Mouse (Mus musculus) embryonic facial prominence, embryonic 12.5 days (tissue): Measurements from ENCODE around the gene Slc44a5. TPM values are rescaled to one million over a fixed set of nuclear protein-coding genes. Genes with fewer than 3 reads are reported as not detected.
"Not testable (repeated sequence)": the region's sequence is repeated elsewhere in the genome, so short reads cannot be mapped to it uniquely, and the experiment has no call there.

Experiments
- ATAC-seq: fragments of 200-750 bp; cut with Nextera tagmentation; 2 replicates; pipeline ENCODE4 v1.8.0; 2017; ENCODE audit not compliant: insufficient number of reproducible peaks, insufficient read depth, low FRiP score, low TSS enrichment
- H3K27ac ChIP-seq: fragments of 300-500 bp; sonication (generic); 2 replicates; pipeline ENCODE4 v1.5.1; 2016; ENCODE audit warnings: mild to moderate bottlenecking
- H3K27me3 ChIP-seq: fragments of 300-500 bp; sonication (generic); 2 replicates; pipeline ENCODE4 v1.6.1; 2016; ENCODE audit warnings: mild to moderate bottlenecking, moderate library complexity
- H3K36me3 ChIP-seq: fragments of 300-500 bp; sonication (generic); 2 replicates; pipeline ENCODE4 v1.6.1; 2016; ENCODE audit warnings: mild to moderate bottlenecking
- H3K4me1 ChIP-seq: fragments of 300-500 bp; sonication (generic); 2 replicates; pipeline ENCODE4 v1.6.1; 2016
- H3K4me2 ChIP-seq: fragments of 300-500 bp; sonication (generic); replicated peaks from 2 replicates; pipeline ENCODE4 v1.6.1; 2016; ENCODE audit warnings: mild to moderate bottlenecking, moderate library complexity
- H3K4me3 ChIP-seq: fragments of 300-500 bp; sonication (generic); 2 replicates; pipeline ENCODE4 v1.5.1; 2016; ENCODE audit warnings: mild to moderate bottlenecking
- H3K9ac ChIP-seq: fragments of 300-500 bp; sonication (generic); 2 replicates; pipeline ENCODE4 v1.6.1; 2016; ENCODE audit warnings: mild to moderate bottlenecking, moderate library complexity
- H3K9me3 ChIP-seq: fragments of 300-500 bp; sonication (generic); 2 replicates; pipeline ENCODE4 v1.6.1; 2016; ENCODE audit warnings: mild to moderate bottlenecking, moderate library complexity
- WGBS: fragments of 180-500 bp; shearing (Covaris S2); methylation state at CpG from one replicate; pipeline ENCODE4 v1.1.7; 2016; 5-methylcytosine and 5-hydroxymethylcytosine counted together
- polyA plus RNA-seq: library from polyadenylated mRNA; unstranded; fragments of >200 nt; fragmentation: Nextera tagmentation; extraction: Ambion mirVana; gene quantifications from 2 replicates; pipeline ENCODE4 v1.2.1, GENCODE M21; 2016

Slc44a5 gene
- polyA plus RNA-seq, 1 experiment from 2014 or later, result 2.1 TPM

DNA sequence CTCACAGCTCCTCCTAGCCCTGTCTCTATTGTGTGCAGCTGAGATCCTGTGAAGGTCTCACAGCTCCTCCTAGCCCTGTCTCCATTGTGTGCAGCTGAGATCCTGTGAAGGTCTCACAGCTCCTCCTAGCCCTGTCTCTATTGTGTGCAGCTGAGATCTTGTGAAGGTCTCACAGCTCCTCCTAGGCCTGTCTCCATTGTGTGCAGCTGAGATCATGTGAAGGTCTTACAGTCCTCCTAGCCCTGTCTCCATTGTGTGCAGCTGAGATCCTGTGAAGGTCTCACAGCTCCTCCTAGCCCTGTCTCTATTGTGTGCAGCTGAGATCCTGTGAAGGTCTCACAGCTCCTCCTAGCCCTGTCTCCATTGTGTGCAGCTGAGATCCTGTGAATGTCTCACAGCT lies 98.8 kb downstream of the Slc44a5 start:
- not testable (repeated sequence) for ATAC-seq, H3K4me1 ChIP-seq

DNA sequence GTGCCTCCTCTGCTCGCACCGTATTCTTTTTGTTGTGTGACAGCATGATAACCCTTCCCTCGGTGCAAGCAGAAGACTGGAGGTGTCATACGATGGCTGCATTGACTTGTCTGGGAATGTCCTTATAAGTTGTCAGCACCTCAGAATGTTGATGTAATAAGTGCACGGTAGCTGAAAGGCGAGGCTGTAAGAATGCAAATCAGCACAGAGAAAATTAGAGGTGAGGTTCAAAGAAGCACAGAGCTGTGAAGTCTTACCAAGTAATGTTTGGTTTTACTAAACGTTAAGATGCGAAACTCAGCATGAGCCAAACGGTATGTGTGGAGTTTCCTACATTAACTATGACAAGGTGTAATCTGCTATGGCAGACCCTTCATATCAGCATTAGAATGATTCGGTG lies 102.5 kb downstream of the Slc44a5 start:
- no peaks in the 10 kb centered on the region for H3K27me3 ChIP-seq
- no peak for ATAC-seq
- WGBS, result 84% methylated on average over 10 of the region's 10 CpGs

More for the DNA sequence above, 98.8 kb downstream of the Slc44a5 start:
- H3K9ac ChIP-seq, H3K27me3 ChIP-seq, H3K27ac ChIP-seq, H3K4me2 ChIP-seq, H3K4me3 ChIP-seq, H3K9me3 ChIP-seq, H3K36me3 ChIP-seq: not testable (repeated sequence)

GRCm38 (mm10) chr3:154081687-154082086 lies 108.5 kb downstream of the Slc44a5 start:
- Histone ChIP-seq H3K4me2 (no peak overlapping the region), H3K27ac (no peak overlapping the region)

More for the DNA sequence above, 102.5 kb downstream of the Slc44a5 start:
- Histone ChIP-seq H3K9me3 (no peaks in the 10 kb centered on the region), H3K9ac (no peak overlapping the region), H3K27ac (no peak overlapping the region), H3K4me3 (no peak overlapping the region), H3K4me2 (no peak overlapping the region), H3K4me1 (no peaks in the 10 kb centered on the region), H3K36me3 (no peaks in the 10 kb centered on the region)

DNA sequence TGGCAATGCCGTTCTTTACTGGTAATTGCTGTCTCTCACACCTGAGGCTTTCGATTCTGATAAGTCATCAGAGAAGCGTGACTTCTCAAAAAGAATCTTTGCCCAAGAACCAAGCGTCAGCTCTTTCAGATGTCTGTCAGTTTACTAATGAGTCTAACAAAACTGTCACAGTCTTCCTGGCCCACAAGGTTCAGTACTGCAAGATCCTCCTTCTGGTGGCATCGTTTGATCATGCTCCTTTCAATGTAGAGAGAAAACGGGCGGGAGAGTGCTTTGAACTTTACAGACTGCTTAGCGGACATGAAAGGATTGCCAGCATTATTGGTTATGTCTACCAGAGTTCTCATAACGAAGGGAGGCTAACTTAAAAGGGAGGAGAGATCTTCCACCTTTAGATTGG lies 109.0 kb downstream of the Slc44a5 start:
- Histone ChIP-seq H3K27me3 (no peaks in the 10 kb centered on the region), H3K27ac (no peak overlapping the region), H3K4me3 (no peak overlapping the region), H3K36me3 (no peaks in the 10 kb centered on the region), H3K4me2 (no peak overlapping the region), H3K9me3 (no peaks in the 10 kb centered on the region), H3K9ac (no peak overlapping the region), H3K4me1 (no peaks in the 10 kb centered on the region)
- no peak for ATAC-seq
- 61% methylated on average over 9 of the region's 9 CpGs for WGBS

More at GRCm38 (mm10) chr3:154081687-154082086, 108.5 kb downstream of the Slc44a5 start:
- ATAC-seq, result no peak
- no peaks in the 10 kb centered on the region for H3K4me1 ChIP-seq
- no peak overlapping the region for H3K9ac ChIP-seq
- WGBS, result 78% methylated on average over 12 of the region's 12 CpGs
- no peaks in the 10 kb centered on the region for H3K9me3 ChIP-seq
- no peak overlapping the region for H3K4me3 ChIP-seq
- H3K36me3 ChIP-seq, result no peaks in the 10 kb centered on the region
- no peaks in the 10 kb centered on the region for H3K27me3 ChIP-seq

- Histone ChIP-seq H3K27me3 (no peaks in the 10 kb centered on the region), H3K4me2 (no peak overlapping the region), H3K9me3 (no peaks in the 10 kb centered on the region), H3K4me1 (no peaks in the 10 kb centered on the region), H3K4me3 (no peak overlapping the region), H3K27ac (no peak overlapping the region), H3K9ac (no peak overlapping the region), H3K36me3 (no peaks in the 10 kb centered on the region)
- WGBS, result 77% methylated on average over 7 of the region's 7 CpGs
- ATAC-seq, result no peak
Observed at GRCm38 (mm10) chr3:154082961-154083360, 109.7 kb downstream of the Slc44a5 start.

- Histone ChIP-seq H3K27ac (no peak overlapping the region), H3K9ac (no peak overlapping the region), H3K4me3 (no peak overlapping the region), H3K4me1 (peaks cover 13% of the 10 kb centered on the region), H3K4me2 (no peak overlapping the region), H3K9me3 (no peaks in the 10 kb centered on the region), H3K27me3 (no peaks in the 10 kb centered on the region), H3K36me3 (no peaks in the 10 kb centered on the region)
- WGBS, result 73% methylated on average over 5 of the region's 5 CpGs
- ATAC-seq, result no peak
Observed at GRCm38 (mm10) chr3:154089996-154090395, 116.8 kb downstream of the Slc44a5 start.

DNA sequence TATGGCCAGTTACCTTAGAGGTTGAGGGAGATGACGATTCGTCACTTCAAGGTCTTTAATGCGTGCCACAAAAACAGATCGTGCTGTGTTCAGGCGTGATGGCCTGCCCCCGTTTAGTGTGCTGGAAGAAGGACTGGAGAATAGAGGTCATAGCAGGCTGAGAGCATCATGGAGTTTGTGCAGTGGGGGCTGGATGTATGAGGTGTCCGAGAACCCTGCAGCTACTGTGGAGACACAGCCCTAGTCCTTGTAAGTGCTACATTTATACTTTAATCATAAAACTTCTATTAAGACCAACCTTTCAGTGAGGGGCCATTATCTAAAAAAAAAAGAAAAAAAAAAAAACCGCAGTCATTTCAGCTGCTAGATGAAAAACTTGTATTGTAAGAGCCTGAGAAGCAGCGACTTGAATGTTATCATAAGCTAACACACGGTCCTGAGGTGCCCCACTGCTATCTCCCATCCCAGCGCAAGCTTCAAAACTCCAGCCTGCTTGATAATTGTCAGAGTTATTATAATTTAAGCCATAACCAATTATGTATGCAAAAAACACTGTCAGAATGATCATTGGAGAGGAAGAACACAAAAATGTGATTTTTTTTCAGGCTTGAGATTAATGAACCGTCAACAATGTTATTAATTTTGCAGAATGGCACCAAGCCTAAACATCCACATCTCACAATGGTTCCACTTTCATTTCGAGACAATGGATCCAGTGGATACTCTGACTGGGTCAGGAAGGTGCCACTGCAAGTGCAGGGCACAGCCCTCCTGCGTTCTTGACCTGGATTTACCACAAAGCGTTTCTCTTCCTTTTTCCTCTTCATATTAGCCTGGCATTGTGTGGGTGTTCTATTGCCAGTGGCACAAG lies 118.5 kb downstream of the Slc44a5 start:
- Histone ChIP-seq H3K9me3 (no peaks in the 10 kb centered on the region), H3K36me3 (no peaks in the 10 kb centered on the region), H3K27ac (no peak overlapping the region), H3K4me1 (peaks cover 13% of the 10 kb centered on the region), H3K9ac (no peak overlapping the region), H3K4me2 (no peak overlapping the region), H3K27me3 (no peaks in the 10 kb centered on the region), H3K4me3 (no peak overlapping the region)
- 82% methylated on average over 15 of the region's 15 CpGs for WGBS
- no peak for ATAC-seq

- WGBS, result 53% methylated on average over 7 of the region's 7 CpGs
- Histone ChIP-seq H3K4me3 (no peak overlapping the region), H3K27ac (no peak overlapping the region), H3K27me3 (no peaks in the 10 kb centered on the region), H3K36me3 (no peaks in the 10 kb centered on the region), H3K4me2 (no peak overlapping the region), H3K4me1 (peaks cover 13% of the 10 kb centered on the region), H3K9ac (no peak overlapping the region), H3K9me3 (no peaks in the 10 kb centered on the region)
- peak; percentile 52; the same call in 1 of the 2 replicates for ATAC-seq
Observed at GRCm38 (mm10) chr3:154092466-154092865, 119.2 kb downstream of the Slc44a5 start.

DNA sequence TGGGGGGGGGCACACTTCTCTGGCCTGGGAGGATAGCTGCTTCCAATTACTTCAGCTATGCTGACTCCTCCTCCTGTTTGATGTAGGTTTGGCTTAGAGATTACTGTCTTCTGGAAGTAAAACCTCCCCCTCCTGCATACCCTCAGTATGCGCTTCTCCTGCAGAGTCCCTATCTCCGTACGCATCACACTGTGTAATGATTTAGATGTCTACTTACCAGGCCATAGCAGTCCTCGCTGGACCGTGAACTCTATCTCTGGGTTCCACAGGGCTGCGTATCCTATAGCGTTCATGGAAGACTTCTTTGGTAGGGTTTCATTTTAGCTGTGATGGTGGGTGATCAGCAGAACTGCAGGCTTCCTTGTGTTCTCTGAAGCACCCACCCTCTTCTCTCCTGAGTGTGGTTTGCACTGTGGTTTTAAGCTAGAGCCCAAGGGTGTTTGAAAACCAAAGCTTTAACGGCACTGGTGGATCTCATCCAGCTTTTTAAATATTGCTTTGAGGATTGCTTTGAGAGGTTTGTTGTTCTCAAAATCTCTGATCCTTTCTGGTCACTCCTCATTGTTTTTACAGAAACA lies 120.6 kb downstream of the Slc44a5 start:
- H3K4me2 ChIP-seq, result no peak overlapping the region
- no peak overlapping the region for H3K4me3 ChIP-seq
- H3K9ac ChIP-seq, result no peak overlapping the region
- H3K27ac ChIP-seq, result no peak overlapping the region
- H3K9me3 ChIP-seq, result no peaks in the 10 kb centered on the region
- 56% methylated on average over 8 of the region's 8 CpGs for WGBS
- ATAC-seq, result no peak
- no peaks in the 10 kb centered on the region for H3K27me3 ChIP-seq
- H3K36me3 ChIP-seq, result no peaks in the 10 kb centered on the region
- peaks cover 13% of the 10 kb centered on the region for H3K4me1 ChIP-seq

- H3K9ac ChIP-seq, result no peak overlapping the region
- H3K4me1 ChIP-seq, result no peaks in the 10 kb centered on the region
- no peak overlapping the region for H3K4me3 ChIP-seq
- ATAC-seq, result no peak
- no peaks in the 10 kb centered on the region for H3K36me3 ChIP-seq
- no peak overlapping the region for H3K4me2 ChIP-seq
- no peaks in the 10 kb centered on the region for H3K9me3 ChIP-seq
- H3K27me3 ChIP-seq, result no peaks in the 10 kb centered on the region
- 78% methylated on average over 9 of the region's 9 CpGs for WGBS
- H3K27ac ChIP-seq, result no peak overlapping the region
Observed at GRCm38 (mm10) chr3:154101671-154102070, 128.4 kb downstream of the Slc44a5 start.

DNA sequence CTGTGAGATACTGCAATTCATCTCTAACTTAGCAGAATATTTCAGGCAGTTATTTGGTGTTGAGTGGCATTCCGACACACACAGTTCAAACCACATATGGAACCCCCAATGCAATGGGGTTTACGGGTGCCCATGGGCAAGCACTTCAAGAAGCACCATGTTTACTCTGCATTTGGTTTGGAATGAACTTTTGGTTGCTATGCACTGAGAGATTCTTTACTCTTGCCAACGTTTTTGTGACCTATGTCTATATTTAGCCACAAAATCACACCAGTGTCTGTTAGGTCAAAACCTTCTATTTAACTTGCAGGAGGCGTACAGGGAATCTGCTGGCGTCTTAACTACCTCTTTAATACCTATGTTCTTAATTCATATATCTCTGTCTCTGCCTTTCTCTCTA lies 137.3 kb downstream of the Slc44a5 start:
- Histone ChIP-seq H3K27me3 (no peaks in the 10 kb centered on the region), H3K9me3 (peaks cover 3% of the 10 kb centered on the region; the same call in 1 of the 2 replicates), H3K27ac (no peak overlapping the region), H3K36me3 (no peaks in the 10 kb centered on the region), H3K9ac (no peak overlapping the region), H3K4me3 (no peak overlapping the region), H3K4me1 (no peaks in the 10 kb centered on the region), H3K4me2 (no peak overlapping the region)
- 80% methylated on average over 5 of the region's 5 CpGs for WGBS
- no peak for ATAC-seq

DNA sequence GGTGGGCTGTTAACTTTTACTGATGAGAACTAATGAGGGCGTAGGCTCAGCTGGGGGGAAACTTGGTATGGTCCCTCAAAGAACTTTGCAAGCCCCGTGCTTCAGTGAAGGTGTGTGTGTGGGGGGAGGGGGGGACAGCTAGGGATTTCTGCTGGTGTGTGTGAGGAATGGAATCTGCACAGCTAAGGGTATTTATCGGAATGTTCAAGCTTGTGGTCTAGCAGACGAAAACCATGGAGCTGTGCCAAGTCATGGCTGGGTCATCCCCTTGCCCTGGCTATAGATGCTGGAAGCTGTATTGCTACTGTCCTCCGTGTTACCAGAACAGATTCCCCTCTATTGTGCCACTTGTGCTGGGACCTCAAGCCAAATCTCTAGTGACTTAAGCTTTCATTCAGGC lies 138.0 kb downstream of the Slc44a5 start:
- Histone ChIP-seq H3K27ac (no peak overlapping the region), H3K9ac (no peak overlapping the region), H3K4me3 (no peak overlapping the region), H3K36me3 (no peaks in the 10 kb centered on the region), H3K4me1 (no peaks in the 10 kb centered on the region), H3K27me3 (no peaks in the 10 kb centered on the region), H3K4me2 (no peak overlapping the region), H3K9me3 (peaks cover 3% of the 10 kb centered on the region; the same call in 1 of the 2 replicates)
- WGBS, result 61% methylated on average over 5 of the region's 5 CpGs
- no peak for ATAC-seq
